Mouse (Mus musculus) large intestine, adult 2 months (tissue): ENCODE results near the gene Il10ra. TPM values are rescaled to one million over a fixed set of nuclear protein-coding genes. Genes with fewer than 3 reads are reported as not detected.

ENCODE experiments used
- DNase-seq: peaks from one replicate; pipeline ENCODE4 v3.0.0-alpha.2; 2012; ENCODE audit warnings: low read depth, low spot score
- WGBS: fragments of 180-500 bp; shearing (Covaris S2); methylation state at CpG from one replicate; pipeline ENCODE4 v1.1.7; 2018; 5-methylcytosine and 5-hydroxymethylcytosine counted together
- polyA plus RNA-seq: library from polyadenylated mRNA; depleted of rRNA; stranded (reverse); fragments of >200 nt; gene quantifications from 2 replicates; pipeline ENCODE4 v1.2.3, GENCODE M21; 2012; rRNA removed

The Il10ra gene
- polyA plus RNA-seq, 1 experiment, result 6.0 TPM

GRCm38 (mm10) chr9:45207015-45207743 is 61.8 kb downstream of the Il10ra start:
- no peak for DNase-seq
- 81% methylated on average over 7 of the region's 7 CpGs for WGBS

GRCm38 (mm10) chr9:45206121-45206520 is 62.8 kb downstream of the Il10ra start:
- 72% methylated on average over 4 of the region's 4 CpGs for WGBS
- no peak for DNase-seq

- 24% methylated on average over 5 of the region's 5 CpGs for WGBS
- no peak for DNase-seq
Observed at GRCm38 (mm10) chr9:45205143-45205542, 63.8 kb downstream of the Il10ra start.

Other genes starting within 250 kb of the Il10ra start
- 13.6 and 19.9 TPM in 2 replicates for gene Mpzl2, start 229.3 kb downstream of the Il10ra start, polyA plus RNA-seq
- 4.5 and 7.6 TPM in 2 replicates for gene Mpzl3, start 214.0 kb downstream of the Il10ra start, polyA plus RNA-seq
- gene Jaml, start 190.0 kb downstream of the Il10ra start, polyA plus RNA-seq, result 4.4 and 10.2 TPM in 2 replicates
- 2.3 and 2.8 TPM in 2 replicates for gene Scn2b, start 151.4 kb downstream of the Il10ra start, polyA plus RNA-seq
- gene Scn4b, start 130.8 kb downstream of the Il10ra start, polyA plus RNA-seq, result 0.05 and 0.10 TPM in 2 replicates
- 0.15 TPM in 1 of 2 replicates, not detected in the other for gene BC049352, start 87.1 kb downstream of the Il10ra start, polyA plus RNA-seq
- 147 and 155 TPM in 2 replicates for gene Tmprss4, start 65.1 kb downstream of the Il10ra start, polyA plus RNA-seq
- not detected in 2 replicates for gene Tmprss13, start 50.0 kb upstream of the Il10ra start, polyA plus RNA-seq
- 42.1 and 49.6 TPM in 2 replicates for gene Fxyd6, start 101.0 kb upstream of the Il10ra start, polyA plus RNA-seq
- gene Fxyd2, start 130.5 kb upstream of the Il10ra start, polyA plus RNA-seq, result 2.9 and 4.0 TPM in 2 replicates
- 0.38 and 0.47 TPM in 2 replicates for gene Dscaml1, start 157.5 kb upstream of the Il10ra start, polyA plus RNA-seq